Mouse (Mus musculus) spleen, postnatal 36 days (tissue): ENCODE measurements around the gene Zfp319.
"Not testable (repeated sequence)": the region's sequence is repeated elsewhere in the genome, so short reads cannot be mapped to it uniquely, and the experiment has no call there.

Experiments
- DNase-seq, 2 experiments: peaks; one replicate each; pipeline ENCODE4 v3.0.0; 2022; ENCODE audit warnings: low spot score in 2 of 2, mixed read lengths in 1 of 2

Gene Zfp319

GRCm38 (mm10) chr8:95331720-95332436 lies at the start of gene Zfp319, which contains the start of gene Usb1:
TSS of gene Zfp319 (minus strand) at chr8:95331950.
TSS of gene Usb1 (plus strand) at chr8:95332284.
- peak; percentile 92 to 93 for DNase-seq

- DNase-seq: no peak
These were observed 49.2 kb upstream of the Zfp319 start for GRCm38 (mm10) chr8:95380953-95381352.

- not testable (repeated sequence) for DNase-seq
These were observed 47.2 kb upstream of the Zfp319 start for GRCm38 (mm10) chr8:95378928-95379327.

GRCm38 (mm10) chr8:95377863-95378291 lies 46.1 kb upstream of the Zfp319 start:
- DNase-seq: no peak

GRCm38 (mm10) chr8:95377101-95377500 lies 45.4 kb upstream of the Zfp319 start:
- DNase-seq: no peak

GRCm38 (mm10) chr8:95376309-95376999 lies 44.7 kb upstream of the Zfp319 start:
- DNase-seq: no peak

- no peak for DNase-seq
These were observed 43.7 kb upstream of the Zfp319 start for GRCm38 (mm10) chr8:95375374-95375930.

- no peak for DNase-seq
These were observed 42.7 kb upstream of the Zfp319 start for GRCm38 (mm10) chr8:95374429-95374828.

GRCm38 (mm10) chr8:95373389-95374002 lies 41.7 kb upstream of the Zfp319 start:
- DNase-seq: no peak

GRCm38 (mm10) chr8:95369581-95370326 lies 38.0 kb upstream of the Zfp319 start:
- DNase-seq: peak in 1 of 2 experiments; percentile 10

GRCm38 (mm10) chr8:95363849-95364248 lies 32.1 kb upstream of the Zfp319 start:
- no peak for DNase-seq

GRCm38 (mm10) chr8:95362272-95362671 lies 30.5 kb upstream of the Zfp319 start:
- no peak for DNase-seq

GRCm38 (mm10) chr8:95361016-95361341 lies 29.2 kb upstream of the Zfp319 start:
- DNase-seq: no peak

GRCm38 (mm10) chr8:95360181-95361015 lies 28.6 kb upstream of the Zfp319 start:
- peak in 1 of 2 experiments; percentile 20 for DNase-seq

GRCm38 (mm10) chr8:95358550-95359411 lies 27.0 kb upstream of the Zfp319 start:
- no peak for DNase-seq

- no peak for DNase-seq
These were observed 22.9 kb upstream of the Zfp319 start for GRCm38 (mm10) chr8:95354606-95355005.

- DNase-seq: no peak
These were observed 21.4 kb upstream of the Zfp319 start for GRCm38 (mm10) chr8:95352871-95353866.

- no peak for DNase-seq
These were observed 20.6 kb upstream of the Zfp319 start, which contains the start of gene Mmp15 for GRCm38 (mm10) chr8:95352151-95352870. TSS of gene Mmp15 (plus strand) at chr8:95352268.
